Mouse (Mus musculus) adrenal gland, adult (tissue): ENCODE measurements at regions not wholly inside any gene's neighbourhood (a gene's known extent, or its start where the extent isn't known, plus 50 kb on each side); places are given as distances from the start of the nearest gene placed in this dataset.

Experiments used
- DNase-seq, 2 experiments: peaks; one replicate each; pipeline ENCODE4 v3.0.0; 2022 to 2023; ENCODE audit warnings: low spot score in 1 of 2; ENCODE audit not compliant: inconsistent age in 2 of 2

- DNase-seq = no peak
These were observed 106.3 kb downstream of the Sp3 start for GRCm38 (mm10) chr2:72873948-72874347.

GRCm38 (mm10) chr2:72874533-72874932, 105.7 kb downstream of the Sp3 start:
- DNase-seq = no peak

- no peak for DNase-seq
These were observed 104.6 kb downstream of the Sp3 start for GRCm38 (mm10) chr2:72875677-72876076.

- no peak for DNase-seq
These were observed 100.2 kb downstream of the Sp3 start for GRCm38 (mm10) chr2:72880016-72880415.

- no peak for DNase-seq
These were observed 98.7 kb downstream of the Sp3 start for GRCm38 (mm10) chr2:72881554-72881953.

GRCm38 (mm10) chr2:72886250-72886649, 94.0 kb downstream of the Sp3 start:
- no peak for DNase-seq
